Mouse (Mus musculus) heart, embryonic 11.5 days (tissue): ENCODE measurements around the gene Zbtb9. TPM values are rescaled to one million over a fixed set of nuclear protein-coding genes. Genes with fewer than 3 reads are reported as not detected.

ENCODE experiments used
- ATAC-seq: fragments of 200-750 bp; cut with Nextera tagmentation; replicated peaks from 2 replicates; pipeline ENCODE4 v1.8.0; 2017; ENCODE audit warnings: moderate library complexity; ENCODE audit not compliant: insufficient number of reproducible peaks, low FRiP score, low TSS enrichment
- H3K27ac ChIP-seq: fragments of 300-500 bp; sonication (generic); 2 replicates; pipeline ENCODE4 v1.5.1; 2014; ENCODE audit warnings: mild to moderate bottlenecking, low read depth, low read length
- H3K27me3 ChIP-seq: fragments of 300-500 bp; sonication (generic); 2 replicates; pipeline ENCODE4 v1.6.1; 2014; ENCODE audit warnings: mild to moderate bottlenecking, low read length, mixed read lengths; ENCODE audit not compliant: control insufficient read depth, insufficient read depth
- H3K36me3 ChIP-seq: fragments of 300-500 bp; sonication (generic); 2 replicates; pipeline ENCODE4 v1.6.1; 2014; ENCODE audit warnings: mild to moderate bottlenecking, low read length, moderate library complexity, mixed read lengths; ENCODE audit not compliant: control insufficient read depth, insufficient read depth
- H3K4me1 ChIP-seq: fragments of 300-500 bp; sonication (generic); 2 replicates; pipeline ENCODE4 v1.6.1; 2014; ENCODE audit warnings: low read length; ENCODE audit not compliant: control insufficient read depth, insufficient read depth
- H3K4me2 ChIP-seq: fragments of 300-500 bp; sonication (generic); 2 replicates; pipeline ENCODE4 v1.6.1; 2014; ENCODE audit warnings: mild to moderate bottlenecking, moderate library complexity
- H3K4me3 ChIP-seq: fragments of 300-500 bp; sonication (generic); 2 replicates; pipeline ENCODE4 v1.5.1; 2014; ENCODE audit warnings: low read depth, low read length
- H3K9ac ChIP-seq: fragments of 300-500 bp; sonication (generic); 2 replicates; pipeline ENCODE4 v1.6.1; 2014; ENCODE audit warnings: mild to moderate bottlenecking, low read depth, low read length, moderate library complexity
- H3K9me3 ChIP-seq: fragments of 300-500 bp; sonication (generic); replicated peaks from 2 replicates; pipeline ENCODE4 v1.6.1; 2016; ENCODE audit warnings: low read length; ENCODE audit not compliant: control insufficient read depth
- WGBS: fragments of 180-500 bp; shearing (Covaris S2); extraction: QIAGEN DNeasy Blood & Tissue Kit; methylation state at CpG from one replicate; pipeline ENCODE4 v1.1.7; 2014; ENCODE audit not compliant: insufficient replicate concordance; 5-methylcytosine and 5-hydroxymethylcytosine counted together
- polyA plus RNA-seq: library from polyadenylated mRNA; unstranded; fragments of >200 nt; fragmentation: Nextera tagmentation; extraction: Ambion mirVana; gene quantifications from 2 replicates; pipeline ENCODE4 v1.2.1, GENCODE M21; 2014

The Zbtb9 gene
- polyA plus RNA-seq, 1 experiment from 2014 or later: 6.8 TPM

DNA sequence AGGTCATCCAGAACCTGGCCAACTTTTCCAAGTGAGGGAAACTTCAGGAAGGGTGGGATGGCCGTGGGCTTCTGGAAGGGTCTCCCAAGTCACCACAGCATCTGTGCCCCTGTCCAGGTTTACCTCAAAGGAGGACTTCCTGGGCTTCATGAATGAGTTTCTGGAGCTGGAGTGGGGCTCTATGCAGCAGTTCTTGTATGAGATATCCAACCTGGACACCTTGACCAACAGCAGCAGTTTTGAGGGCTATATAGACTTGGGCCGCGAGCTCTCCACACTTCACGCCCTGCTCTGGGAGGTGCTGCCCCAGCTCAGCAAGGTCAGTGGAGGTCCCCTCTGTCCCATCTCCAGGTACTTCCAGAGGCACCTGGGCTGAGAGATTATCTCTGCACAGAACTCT is 13.2 kb upstream of the Zbtb9 start:
- 83% methylated on average over 4 of the region's 4 CpGs for WGBS
- Histone ChIP-seq H3K9ac (no peak overlapping the region), H3K4me2 (no peak overlapping the region), H3K27me3 (no peaks in the 10 kb centered on the region), H3K9me3 (no peaks in the 10 kb centered on the region), H3K4me3 (no peak overlapping the region), H3K27ac (no peak overlapping the region), H3K36me3 (peaks cover 48% of the 10 kb centered on the region), H3K4me1 (peaks cover 14% of the 10 kb centered on the region)
- no peak for ATAC-seq

- Histone ChIP-seq H3K4me3 (no peak overlapping the region), H3K27ac (no peak overlapping the region), H3K4me2 (no peak overlapping the region), H3K27me3 (no peaks in the 10 kb centered on the region), H3K4me1 (peaks cover 5% of the 10 kb centered on the region; the same call in 1 of the 2 replicates), H3K9me3 (no peaks in the 10 kb centered on the region), H3K9ac (no peak overlapping the region), H3K36me3 (peaks cover 44% of the 10 kb centered on the region)
- no peak for ATAC-seq
- 86% methylated on average over 21 of the region's 21 CpGs for WGBS
Measured at GRCm38 (mm10) chr17:26961572-26962240, 11.3 kb upstream of the Zbtb9 start.

DNA sequence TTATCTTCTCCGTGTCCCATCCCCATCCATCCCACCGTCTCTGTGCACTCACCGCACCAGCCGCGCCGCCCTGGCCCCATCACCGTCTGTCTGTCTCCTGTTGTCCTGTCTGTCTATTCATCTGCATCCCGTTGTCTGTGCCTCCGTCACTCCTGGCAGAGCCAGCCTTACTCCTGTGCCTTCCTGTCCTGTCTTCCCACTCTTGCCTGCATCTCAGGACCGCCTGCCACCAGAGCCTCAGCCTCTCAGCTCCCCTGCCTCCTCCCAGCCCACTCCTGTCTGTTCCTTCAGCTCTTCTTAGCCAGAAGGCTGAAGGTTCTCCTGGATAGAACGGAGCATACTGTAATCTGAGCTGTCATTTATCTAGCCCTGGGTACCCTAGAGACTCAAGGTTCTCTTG is 6.0 kb upstream of the Zbtb9 start:
- Histone ChIP-seq H3K27me3 (no peaks in the 10 kb centered on the region), H3K4me3 (no peak overlapping the region), H3K4me1 (peaks cover 8% of the 10 kb centered on the region), H3K27ac (no peak overlapping the region), H3K4me2 (no peak overlapping the region), H3K9me3 (no peaks in the 10 kb centered on the region), H3K9ac (no peak overlapping the region), H3K36me3 (peaks cover 20% of the 10 kb centered on the region)
- no peak for ATAC-seq
- 85% methylated on average over 11 of the region's 11 CpGs for WGBS

DNA sequence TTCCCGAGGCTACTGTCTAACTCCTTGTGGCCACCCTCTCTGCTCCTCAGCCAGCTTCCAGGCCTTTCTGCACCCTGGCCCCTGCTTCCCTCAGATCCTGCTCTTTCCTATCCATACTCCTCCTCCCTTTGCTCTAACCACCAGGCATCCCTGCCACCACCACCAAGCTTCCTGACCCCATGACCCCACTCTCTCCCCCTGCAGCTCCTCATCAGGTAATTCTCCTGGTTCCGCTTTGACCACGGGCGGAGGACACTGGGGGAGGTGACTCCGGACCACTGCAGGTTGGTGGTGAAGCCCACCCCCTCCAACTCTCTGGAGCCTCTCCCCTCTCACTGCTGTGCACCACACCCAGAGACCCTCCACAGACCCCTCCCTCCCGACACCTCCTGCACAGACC is 5.5 kb upstream of the Zbtb9 start:
- peaks cover 11% of the 10 kb centered on the region for H3K4me1 ChIP-seq
- no peak overlapping the region for H3K4me2 ChIP-seq
- no peak overlapping the region for H3K9ac ChIP-seq
- WGBS: 86% methylated on average over 6 of the region's 6 CpGs
- no peak overlapping the region for H3K27ac ChIP-seq
- H3K4me3 ChIP-seq: no peak overlapping the region
- H3K36me3 ChIP-seq: peaks cover 20% of the 10 kb centered on the region
- ATAC-seq: no peak
- no peaks in the 10 kb centered on the region for H3K27me3 ChIP-seq
- H3K9me3 ChIP-seq: no peaks in the 10 kb centered on the region

DNA sequence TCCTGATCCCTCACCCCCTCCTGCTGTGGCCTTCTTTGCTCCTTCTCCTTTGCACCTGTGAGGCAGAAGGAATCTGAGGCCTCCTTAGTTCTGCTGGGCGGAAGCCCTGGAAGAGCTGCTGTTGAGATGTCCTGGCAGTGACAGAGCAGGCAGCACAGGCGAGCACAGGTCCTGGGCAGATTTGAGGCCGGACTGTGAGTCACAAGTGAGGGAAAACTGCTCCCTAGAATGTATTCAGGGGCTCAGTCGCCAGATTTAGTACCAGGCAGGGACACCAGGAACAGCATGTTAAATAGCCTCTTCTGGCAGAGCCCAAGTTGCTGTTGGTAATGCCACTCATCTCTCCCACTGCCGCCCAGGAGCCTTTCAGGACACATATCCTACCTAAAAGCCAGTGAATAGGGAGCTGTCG is 4.8 kb upstream of the Zbtb9 start:
- 75% methylated on average over 6 of the region's 6 CpGs for WGBS
- H3K9me3 ChIP-seq: no peaks in the 10 kb centered on the region

DNA sequence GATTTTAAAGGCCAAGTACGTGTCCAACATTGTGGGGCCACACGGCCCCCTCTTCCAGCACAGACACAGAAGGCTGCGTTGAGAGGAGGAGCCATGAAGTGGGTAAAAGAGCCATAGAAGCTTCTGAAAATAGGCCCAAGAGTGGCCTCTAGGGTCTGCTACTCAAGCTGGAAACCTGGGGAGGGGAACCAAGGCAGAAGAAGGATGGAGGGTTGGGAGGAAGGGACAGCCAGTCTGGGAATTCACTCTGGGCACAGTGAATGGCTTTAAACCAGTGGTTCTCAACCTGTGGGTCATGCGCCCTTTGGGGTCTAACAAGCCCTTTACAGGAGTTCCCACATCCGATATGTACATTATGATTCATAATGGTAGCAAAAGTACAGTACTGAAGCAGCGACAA is 3.7 kb upstream of the Zbtb9 start:
- WGBS: 81% methylated on average over 6 of the region's 6 CpGs
- Histone ChIP-seq H3K27me3 (no peaks in the 10 kb centered on the region), H3K4me2 (no peak overlapping the region), H3K9me3 (no peaks in the 10 kb centered on the region), H3K27ac (no peak overlapping the region), H3K4me1 (peaks cover 19% of the 10 kb centered on the region), H3K9ac (no peak overlapping the region), H3K36me3 (peaks cover 17% of the 10 kb centered on the region), H3K4me3 (no peak overlapping the region)
- no peak for ATAC-seq

More for the DNA sequence above, 4.8 kb upstream of the Zbtb9 start:
- no peaks in the 10 kb centered on the region for H3K27me3 ChIP-seq
- no peak overlapping the region for H3K4me2 ChIP-seq
- peaks cover 17% of the 10 kb centered on the region; the same call in 1 of the 2 replicates for H3K36me3 ChIP-seq
- no peak overlapping the region for H3K4me3 ChIP-seq
- peaks cover 11% of the 10 kb centered on the region for H3K4me1 ChIP-seq
- no peak overlapping the region for H3K27ac ChIP-seq
- ATAC-seq: no peak
- peak overlapping the region; percentile 16; the same call in 1 of the 2 replicates for H3K9ac ChIP-seq

GRCm38 (mm10) chr17:26970221-26970620 is 2.7 kb upstream of the Zbtb9 start:
- Histone ChIP-seq H3K4me2 (no peak overlapping the region), H3K27me3 (no peaks in the 10 kb centered on the region), H3K4me1 (peaks cover 19% of the 10 kb centered on the region), H3K9ac (no peak overlapping the region), H3K9me3 (no peaks in the 10 kb centered on the region), H3K36me3 (peaks cover 15% of the 10 kb centered on the region), H3K4me3 (no peak overlapping the region), H3K27ac (no peak overlapping the region)
- WGBS: 63% methylated on average over 12 of the region's 12 CpGs
- no peak for ATAC-seq

DNA sequence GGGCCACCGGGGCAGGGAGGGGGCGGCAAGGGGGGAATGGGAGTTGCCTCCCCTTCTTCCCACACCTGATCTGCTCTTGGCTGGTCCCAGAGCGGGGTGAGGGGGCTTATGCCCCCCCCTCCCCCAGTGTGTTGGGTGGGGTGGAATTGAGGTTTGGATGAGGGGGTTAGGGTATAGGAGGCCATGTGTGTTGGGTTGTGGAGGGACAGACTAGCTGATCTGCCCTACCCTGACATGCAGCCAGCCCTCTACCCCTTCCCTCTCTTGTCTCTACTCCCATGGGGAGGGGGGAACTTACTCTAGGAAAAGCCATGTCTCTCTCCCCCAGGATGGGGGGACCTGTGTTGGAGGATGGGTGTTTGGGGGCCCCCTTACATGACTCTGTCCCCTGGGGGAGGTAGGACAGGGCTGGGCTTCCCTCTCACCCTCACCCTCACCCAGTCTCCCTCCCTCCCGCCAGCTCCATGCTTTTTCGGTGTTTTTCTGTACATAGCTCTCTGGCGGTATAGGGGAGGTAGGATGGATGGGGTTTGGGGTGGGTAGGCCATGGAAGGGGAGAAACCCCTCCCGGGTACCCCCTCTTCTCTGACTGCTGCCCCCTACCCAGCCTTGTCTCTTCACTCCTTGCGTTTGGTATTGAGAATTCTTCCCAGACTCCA is 1.6 kb upstream of the Zbtb9 start:
- Histone ChIP-seq H3K36me3 (peaks cover 22% of the 10 kb centered on the region), H3K4me1 (peaks cover 19% of the 10 kb centered on the region), H3K27ac (no peak overlapping the region), H3K4me2 (peak overlapping the region; percentile 98; the same call in 1 of the 2 replicates), H3K27me3 (no peaks in the 10 kb centered on the region), H3K9me3 (no peaks in the 10 kb centered on the region), H3K9ac (peak overlapping the region; percentile 16; the same call in 1 of the 2 replicates), H3K4me3 (no peak overlapping the region)
- no peak for ATAC-seq
- 58% methylated on average over 8 of the region's 8 CpGs for WGBS
